Mouse (Mus musculus) frontal cortex, postnatal 25 days (tissue): ENCODE data around the gene Fuk.
A peak's percentile ranks its signal among the peaks of the same experiment; 100 is the strongest.
"Not testable (repeated sequence)": the region's sequence is repeated elsewhere in the genome, so short reads cannot be mapped to it uniquely, and the experiment has no call there.

Source experiments
- DNase-seq, 2 experiments: peaks; one replicate each; pipeline ENCODE4 v3.0.0; 2022; ENCODE audit warnings: low spot score in 2 of 2

Fuk gene

GRCm38 (mm10) chr8:110877862-110878261 lies 24.4 kb downstream of the Fuk start:
- no peak for DNase-seq

- DNase-seq = no peak
Observed at GRCm38 (mm10) chr8:110870501-110870900, 31.8 kb downstream of the Fuk start.

GRCm38 (mm10) chr8:110861347-110862025 lies 40.8 kb downstream of the Fuk start:
- not testable (repeated sequence) for DNase-seq

GRCm38 (mm10) chr8:110859651-110860501 lies 42.4 kb downstream of the Fuk start:
- no peak for DNase-seq

- DNase-seq = no peak
Observed at GRCm38 (mm10) chr8:110856760-110857461, 45.4 kb downstream of the Fuk start.

GRCm38 (mm10) chr8:110856073-110856472 lies 46.2 kb downstream of the Fuk start:
- DNase-seq = not testable (repeated sequence)

- no peak for DNase-seq
Observed at GRCm38 (mm10) chr8:110851186-110851585, 51.1 kb downstream of the Fuk start.

GRCm38 (mm10) chr8:110847645-110848495 lies 54.4 kb downstream of the Fuk start:
- no peak for DNase-seq

- no peak for DNase-seq
Observed at GRCm38 (mm10) chr8:110847171-110847549, 55.1 kb downstream of the Fuk start.

- peak; percentile 61 to 79 for DNase-seq
Observed at GRCm38 (mm10) chr8:110846405-110847170, 55.7 kb downstream of the Fuk start, which contains the start of the genes Cog4 and Sf3b3. Cog4 (plus strand) TSS chr8:110846600. Sf3b3 (minus strand) TSS chr8:110846787.

GRCm38 (mm10) chr8:110845821-110846404 lies 56.4 kb downstream of the Fuk start:
- no peak for DNase-seq

- DNase-seq = no peak
Observed at GRCm38 (mm10) chr8:110844941-110845340, 57.3 kb downstream of the Fuk start.

GRCm38 (mm10) chr8:110843207-110843606 lies 59.1 kb downstream of the Fuk start:
- DNase-seq = no peak

GRCm38 (mm10) chr8:110842012-110842574 lies 60.2 kb downstream of the Fuk start:
- no peak for DNase-seq
